Mouse (Mus musculus) lung, adult 2 months (tissue): ENCODE measurements around the gene Arhgap24. TPM values are rescaled to one million over a fixed set of nuclear protein-coding genes. Genes with fewer than 3 reads are reported as not detected.

Experiments used
- DNase-seq: peaks from one replicate; pipeline ENCODE4 v3.0.0; 2022
- H3K4me1 ChIP-seq: fragments of 200-500 bp; 2 replicates; pipeline ENCODE4 v1.6.1; 2011; ENCODE audit warnings: low read length; ENCODE audit not compliant: control insufficient read depth, insufficient read depth
- H3K4me3 ChIP-seq: fragments of 200-500 bp; replicated peaks from 2 replicates; pipeline ENCODE3; 2011; ENCODE audit warnings: low read depth, mild to moderate bottlenecking, control low read depth, low read length; ENCODE audit errors: extremely low read depth
- CTCF ChIP-seq: fragments of 200-500 bp; IDR thresholded peaks from 2 replicates; pipeline ENCODE4 v1.5.1; 2011; ENCODE audit warnings: mild to moderate bottlenecking, low read length, control low read depth; ENCODE audit not compliant: insufficient read depth
- POLR2A ChIP-seq: fragments of 200-500 bp; IDR thresholded peaks from 2 replicates; pipeline ENCODE4 v1.6.1; 2011; ENCODE audit warnings: low read depth, mild to moderate bottlenecking, control low read depth, low read length, borderline replicate concordance; ENCODE audit errors: extremely low read depth
- WGBS: fragments of 180-500 bp; shearing (Covaris S2); methylation state at CpG from one replicate; pipeline ENCODE4 v1.1.7; 2018; 5-methylcytosine and 5-hydroxymethylcytosine counted together
- polyA plus RNA-seq: library from polyadenylated mRNA; depleted of rRNA; stranded (reverse); fragments of >200 nt; gene quantifications from 2 replicates; pipeline ENCODE4 v1.2.3, GENCODE M21; 2012; rRNA removed

Gene Arhgap24
- polyA plus RNA-seq, result 9.1 and 12.1 TPM in 2 replicates

- Histone ChIP-seq H3K4me1 (peaks cover 2% of the 10 kb centered on the region; the same call in 1 of the 2 replicates), H3K4me3 (peak within 1 kb of the TSS; percentile 73)
- peak; percentile 79 for DNase-seq
- under 1% methylated on average over 44 of the region's 44 CpGs for WGBS
- TF ChIP-seq CTCF, result no peak
- 0 out of 2 replicates have a peak, but pooled peaks have one; percentile 24 for TF ChIP-seq POLR2A
These were observed at the start of gene Arhgap24 for GRCm38 (mm10) chr5:102481215-102482211. Gene Arhgap24 (plus strand): TSS chr5:102481391.

- Histone ChIP-seq H3K4me3 (no peak overlapping the region), H3K4me1 (no peaks in the 10 kb centered on the region)
- no peak for DNase-seq
- TF ChIP-seq POLR2A, result no peak
- TF ChIP-seq CTCF, result no peak
- 27% methylated on average over 4 of the region's 4 CpGs for WGBS
These were observed 47.0 kb upstream of the Arhgap24 start for GRCm38 (mm10) chr5:102434182-102434581.

- WGBS, result 78% methylated on average over 8 of the region's 8 CpGs
- TF ChIP-seq POLR2A (no peak), CTCF (no peak)
These were observed 44.6 kb upstream of the Arhgap24 start for GRCm38 (mm10) chr5:102436581-102436980.

GRCm38 (mm10) chr5:102439119-102439877, 41.9 kb upstream of the Arhgap24 start:
- DNase-seq, result no peak
- WGBS, result 66% methylated on average over 9 of the region's 9 CpGs
- no peak for TF ChIP-seq POLR2A
- TF ChIP-seq CTCF, result no peak
- Histone ChIP-seq H3K4me1 (no peaks in the 10 kb centered on the region), H3K4me3 (no peak overlapping the region)

More at GRCm38 (mm10) chr5:102436581-102436980, 44.6 kb upstream of the Arhgap24 start:
- H3K4me3 ChIP-seq, result no peak overlapping the region
- H3K4me1 ChIP-seq, result no peaks in the 10 kb centered on the region
- no peak for DNase-seq

- TF ChIP-seq CTCF, result no peak
- TF ChIP-seq POLR2A, result no peak
- DNase-seq, result no peak
- Histone ChIP-seq H3K4me3 (no peak overlapping the region), H3K4me1 (no peaks in the 10 kb centered on the region)
- 90% methylated on average over 9 of the region's 9 CpGs for WGBS
These were observed 33.8 kb upstream of the Arhgap24 start for GRCm38 (mm10) chr5:102447436-102447835.

GRCm38 (mm10) chr5:102450897-102451296, 30.3 kb upstream of the Arhgap24 start:
- no peak for TF ChIP-seq CTCF
- TF ChIP-seq POLR2A, result no peak
- WGBS, result 71% methylated on average over 2 of the region's 2 CpGs
- Histone ChIP-seq H3K4me3 (no peak overlapping the region), H3K4me1 (no peaks in the 10 kb centered on the region)
- no peak for DNase-seq

GRCm38 (mm10) chr5:102452079-102452797, 29.0 kb upstream of the Arhgap24 start:
- no peak overlapping the region for H3K4me3 ChIP-seq
- no peak for TF ChIP-seq POLR2A
- no peak for TF ChIP-seq CTCF
- 58% methylated on average over 7 of the region's 7 CpGs for WGBS
- no peaks in the 10 kb centered on the region for H3K4me1 ChIP-seq
- DNase-seq, result no peak

GRCm38 (mm10) chr5:102453324-102453723, 27.9 kb upstream of the Arhgap24 start:
- WGBS, result 91% methylated on average over 2 of the region's 2 CpGs
- DNase-seq, result no peak
- Histone ChIP-seq H3K4me3 (no peak overlapping the region), H3K4me1 (no peaks in the 10 kb centered on the region)
- no peak for TF ChIP-seq CTCF
- no peak for TF ChIP-seq POLR2A

GRCm38 (mm10) chr5:102455247-102455646, 25.9 kb upstream of the Arhgap24 start:
- DNase-seq, result no peak
- Histone ChIP-seq H3K4me1 (no peaks in the 10 kb centered on the region), H3K4me3 (no peak overlapping the region)
- WGBS, result 53% methylated on average over 2 of the region's 2 CpGs
- TF ChIP-seq CTCF (no peak), POLR2A (no peak)
